Mouse (Mus musculus) liver, embryonic 11.5 days (tissue): ENCODE data around the gene Cldn7. TPM values are rescaled to one million over a fixed set of nuclear protein-coding genes. Genes with fewer than 3 reads are reported as not detected.

ENCODE experiments used
- ATAC-seq: fragments of 200-750 bp; cut with Nextera tagmentation; replicated peaks from 2 replicates; pipeline ENCODE4 v1.8.0; 2017; ENCODE audit warnings: moderate number of reproducible peaks, mild to moderate bottlenecking, moderate TSS enrichment, moderate library complexity; ENCODE audit not compliant: low FRiP score
- DNase-seq: peaks from one replicate; pipeline ENCODE4 v3.0.0-alpha.2; 2017; ENCODE audit warnings: low spot score
- H3K27ac ChIP-seq: fragments of 300-500 bp; sonication (generic); 2 replicates; pipeline ENCODE4 v1.5.1; 2014; ENCODE audit warnings: mild to moderate bottlenecking, low read depth, low read length, control low read depth
- H3K27me3 ChIP-seq: fragments of 300-500 bp; sonication (generic); replicated peaks from 2 replicates; pipeline ENCODE4 v1.6.1; 2014; ENCODE audit warnings: low read length, mixed read lengths; ENCODE audit not compliant: control insufficient read depth, insufficient read depth
- H3K36me3 ChIP-seq: fragments of 300-500 bp; sonication (generic); 2 replicates; pipeline ENCODE4 v1.6.1; 2014; ENCODE audit warnings: mild to moderate bottlenecking, low read length, moderate library complexity, mixed read lengths; ENCODE audit not compliant: control insufficient read depth, insufficient read depth
- H3K4me1 ChIP-seq: fragments of 300-500 bp; sonication (generic); replicated peaks from 2 replicates; pipeline ENCODE4 v1.6.1; 2014; ENCODE audit warnings: low read length, mixed read lengths; ENCODE audit not compliant: control insufficient read depth, insufficient read depth
- H3K4me2 ChIP-seq: fragments of 300-500 bp; sonication (generic); 2 replicates; pipeline ENCODE4 v1.6.1; 2014; ENCODE audit warnings: mild to moderate bottlenecking, control low read depth, moderate library complexity
- H3K4me3 ChIP-seq: fragments of 300-500 bp; sonication (generic); 2 replicates; pipeline ENCODE4 v1.5.1; 2014; ENCODE audit warnings: low read depth, low read length, control low read depth
- H3K9ac ChIP-seq: fragments of 300-500 bp; sonication (generic); 2 replicates; pipeline ENCODE4 v1.6.1; 2014; ENCODE audit warnings: low read depth, low read length, control low read depth
- H3K9me3 ChIP-seq: fragments of 300-500 bp; sonication (generic); 2 replicates; pipeline ENCODE4 v1.6.1; 2016; ENCODE audit warnings: low read length, inconsistent platforms, mixed read lengths; ENCODE audit not compliant: control insufficient read depth
- WGBS: fragments of 180-500 bp; shearing (Covaris S2); extraction: QIAGEN DNeasy Blood & Tissue Kit; methylation state at CpG from one replicate; pipeline ENCODE4 v1.1.7; 2014; 5-methylcytosine and 5-hydroxymethylcytosine counted together
- polyA plus RNA-seq: library from polyadenylated mRNA; unstranded; fragments of >200 nt; fragmentation: Nextera tagmentation; extraction: Ambion mirVana; gene quantifications from 2 replicates; pipeline ENCODE4 v1.2.1, GENCODE M21; 2014

The Cldn7 gene
- polyA plus RNA-seq, 1 experiment from 2014 or later = 4.0 TPM

DNA sequence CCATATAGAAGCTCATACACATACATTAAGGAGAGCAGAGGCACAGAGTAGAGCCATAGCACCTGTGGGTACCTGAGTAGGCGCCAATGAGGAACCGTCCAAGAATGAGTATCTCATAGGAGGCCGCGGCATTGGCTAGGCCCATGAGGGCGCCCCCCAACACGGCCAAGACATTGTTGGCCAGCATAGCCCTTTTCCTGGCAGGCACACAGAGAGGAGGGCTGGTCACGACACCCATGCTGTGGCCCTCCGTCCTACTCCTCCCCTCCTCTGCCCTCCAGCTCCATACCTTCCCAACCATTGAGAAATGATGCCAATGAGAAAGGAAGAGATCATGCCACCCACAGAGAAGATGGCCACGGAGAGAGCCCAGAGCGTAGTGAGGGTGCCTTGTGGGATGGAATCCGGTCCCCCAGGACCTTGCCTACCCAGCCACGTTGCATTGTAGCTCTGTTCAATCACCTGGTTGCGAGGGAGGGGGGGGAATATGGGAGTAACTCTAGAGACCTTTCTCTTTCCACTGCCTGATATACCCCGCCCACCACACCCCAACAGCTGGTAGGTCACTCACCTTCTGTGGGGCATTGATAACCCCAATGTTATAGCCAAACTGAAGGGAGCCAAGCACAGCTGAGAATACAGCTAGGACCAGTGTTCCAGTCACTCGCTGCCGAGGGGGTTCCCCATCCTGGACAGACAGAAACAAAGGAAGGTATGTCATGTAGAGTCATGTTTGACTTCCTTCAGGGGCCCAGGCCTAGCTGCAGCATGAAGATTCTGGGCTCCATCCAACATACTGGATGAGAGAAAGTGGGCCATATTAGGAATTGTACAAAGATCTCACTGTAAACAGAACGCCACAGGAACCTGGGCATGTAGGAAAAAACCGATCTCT, 18.3 kb upstream of the Cldn7 start:
- H3K27ac ChIP-seq = peak overlapping the region; percentile 68
- peak overlapping the region; percentile 60 for H3K4me3 ChIP-seq
- ATAC-seq (peak; percentile 67), DNase-seq (no peak)
- WGBS = 83% methylated on average over 18 of the region's 18 CpGs
- H3K9me3 ChIP-seq = no peaks in the 10 kb centered on the region
- H3K4me1 ChIP-seq = peaks cover 25% of the 10 kb centered on the region
- H3K27me3 ChIP-seq = peaks cover 21% of the 10 kb centered on the region
- peak overlapping the region; percentile 84 for H3K4me2 ChIP-seq
- 0 out of 2 replicates have a peak, but pooled peaks cover 2% of the 10 kb centered on the region for H3K36me3 ChIP-seq
- H3K9ac ChIP-seq = peak overlapping the region; percentile 65

DNA sequence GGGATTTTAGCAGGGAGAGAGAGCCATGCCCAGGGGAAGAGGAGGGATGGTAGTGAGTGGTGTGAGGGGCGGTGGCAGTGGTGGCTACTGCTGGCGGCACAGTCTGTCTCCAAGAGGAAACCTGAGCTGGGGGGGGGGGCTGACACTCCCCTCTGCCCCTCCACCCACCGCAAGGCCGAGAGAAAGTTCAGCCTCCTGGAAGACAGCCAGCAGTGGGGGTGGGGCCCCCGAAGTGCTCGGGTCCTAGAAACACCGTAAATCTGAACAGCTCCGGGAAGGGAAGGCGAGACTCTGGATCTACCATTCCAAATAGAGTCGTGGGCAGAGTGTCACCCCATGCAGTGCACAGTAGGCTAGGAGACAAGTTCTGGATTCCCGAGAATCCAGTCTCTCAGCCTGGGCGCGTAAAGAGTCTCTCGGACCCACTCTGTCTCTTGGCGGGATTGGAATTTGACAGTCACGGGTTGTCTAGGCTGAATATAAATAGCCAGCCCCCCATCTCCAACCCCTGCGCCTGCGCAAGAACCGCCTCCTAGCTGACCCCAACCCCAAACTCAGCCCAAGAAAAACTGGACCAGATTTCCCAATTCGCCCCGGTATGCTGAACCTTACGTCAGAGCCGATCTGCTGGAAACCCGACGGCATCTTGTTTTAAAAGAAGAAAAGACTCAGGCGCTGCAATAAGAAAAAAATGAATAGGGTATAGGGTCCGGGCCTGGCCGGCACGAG, 17.1 kb upstream of the Cldn7 start:
- ATAC-seq = peak; percentile 1
- WGBS = 12% methylated on average over 29 of the region's 29 CpGs

DNA sequence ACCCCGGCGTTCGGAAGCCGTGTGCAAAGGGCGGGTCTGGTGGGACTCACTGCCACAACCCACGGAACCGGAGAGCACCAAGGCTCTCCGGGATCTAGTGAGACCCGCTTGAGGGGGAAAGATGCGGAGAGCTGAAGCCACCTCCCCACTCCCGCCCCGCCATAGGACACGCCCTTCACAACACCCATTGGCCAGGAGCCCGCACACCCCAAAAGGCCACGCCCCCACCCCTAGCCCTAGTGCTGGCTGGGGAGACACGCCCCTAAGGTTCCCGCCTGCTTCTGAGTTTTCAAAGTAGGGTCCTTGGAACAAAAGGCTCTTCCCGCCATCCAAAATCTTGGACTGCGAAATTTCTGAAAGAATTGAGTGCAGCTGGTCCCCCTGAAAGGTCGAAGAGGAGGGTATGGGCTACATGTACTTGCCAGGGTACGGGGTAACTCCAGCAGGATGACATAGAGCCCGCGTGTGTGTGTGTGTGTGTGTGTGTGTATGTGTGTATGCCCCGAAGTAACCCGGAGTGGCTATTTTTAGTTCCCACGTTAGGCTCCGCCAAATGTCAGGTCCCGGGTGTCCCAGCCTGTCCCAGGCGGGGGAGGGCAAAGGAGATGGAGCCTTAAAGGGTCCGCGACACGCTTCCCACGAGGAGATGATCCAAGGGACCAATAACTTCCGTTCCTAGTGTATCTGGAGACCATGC, 16.4 kb upstream of the Cldn7 start, which contains the start of gene Slc2a4:
Gene Slc2a4 (minus strand): TSS at position 123 of the 697 bp plus-strand sequence.
- H3K4me1 ChIP-seq = peaks cover 25% of the 10 kb centered on the region
- H3K4me2 ChIP-seq = peak within 1 kb of the TSS; percentile 84
- peak within 1 kb of the TSS; percentile 60 for H3K4me3 ChIP-seq
- peaks cover 18% of the 10 kb centered on the region; the same call in 1 of the 2 replicates for H3K27me3 ChIP-seq
- H3K27ac ChIP-seq = peak within 1 kb of the TSS; percentile 70
- 1% methylated on average over 33 of the region's 34 CpGs for WGBS
- peak; percentile 94 for DNase-seq
- H3K9ac ChIP-seq = peak within 1 kb of the TSS; percentile 65
- H3K9me3 ChIP-seq = no peaks in the 10 kb centered on the region
- ATAC-seq = peak; percentile 92
- H3K36me3 ChIP-seq = 0 out of 2 replicates have a peak, but pooled peaks cover 2% of the 10 kb centered on the region

More for the DNA sequence above, 17.1 kb upstream of the Cldn7 start:
- DNase-seq = peak; percentile 49
- H3K27ac ChIP-seq = peak overlapping the region; percentile 68
- peak overlapping the region; percentile 65 for H3K9ac ChIP-seq
- H3K9me3 ChIP-seq = no peaks in the 10 kb centered on the region
- H3K4me1 ChIP-seq = peaks cover 25% of the 10 kb centered on the region
- H3K4me3 ChIP-seq = peak overlapping the region; percentile 60
- peaks cover 24% of the 10 kb centered on the region for H3K27me3 ChIP-seq
- H3K4me2 ChIP-seq = peak overlapping the region; percentile 84
- 0 out of 2 replicates have a peak, but pooled peaks cover 2% of the 10 kb centered on the region for H3K36me3 ChIP-seq

DNA sequence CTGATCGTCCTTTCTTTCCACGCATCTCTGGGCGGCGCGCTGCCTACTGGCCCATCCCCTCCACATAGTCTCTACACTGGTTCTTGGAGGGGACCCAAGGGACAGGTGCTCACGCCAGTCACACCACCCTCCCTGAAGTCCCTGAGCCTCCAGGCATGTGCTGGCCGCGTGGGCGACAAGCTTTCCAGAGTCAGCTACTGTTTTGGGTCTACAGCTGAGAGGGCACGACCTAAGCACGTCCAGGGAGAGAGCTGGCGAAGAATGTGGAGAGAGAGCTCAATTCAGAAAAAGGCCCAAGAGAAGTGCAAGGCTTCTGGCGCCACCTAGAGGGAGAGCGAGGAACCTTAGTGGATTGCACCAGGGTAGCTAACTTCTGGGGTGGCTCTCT, 15.8 kb upstream of the Cldn7 start:
- H3K4me3 ChIP-seq = peak overlapping the region; percentile 60
- peak overlapping the region; percentile 84 for H3K4me2 ChIP-seq
- peaks cover 16% of the 10 kb centered on the region; the same call in 1 of the 2 replicates for H3K27me3 ChIP-seq
- H3K9me3 ChIP-seq = no peaks in the 10 kb centered on the region
- H3K36me3 ChIP-seq = 0 out of 2 replicates have a peak, but pooled peaks cover 2% of the 10 kb centered on the region
- 1% methylated on average over 14 of the region's 14 CpGs for WGBS
- ATAC-seq = peak; percentile 53
- peaks cover 25% of the 10 kb centered on the region for H3K4me1 ChIP-seq
- peak overlapping the region; percentile 70 for H3K27ac ChIP-seq
- H3K9ac ChIP-seq = peak overlapping the region; percentile 64
- peak; percentile 85 for DNase-seq

DNA sequence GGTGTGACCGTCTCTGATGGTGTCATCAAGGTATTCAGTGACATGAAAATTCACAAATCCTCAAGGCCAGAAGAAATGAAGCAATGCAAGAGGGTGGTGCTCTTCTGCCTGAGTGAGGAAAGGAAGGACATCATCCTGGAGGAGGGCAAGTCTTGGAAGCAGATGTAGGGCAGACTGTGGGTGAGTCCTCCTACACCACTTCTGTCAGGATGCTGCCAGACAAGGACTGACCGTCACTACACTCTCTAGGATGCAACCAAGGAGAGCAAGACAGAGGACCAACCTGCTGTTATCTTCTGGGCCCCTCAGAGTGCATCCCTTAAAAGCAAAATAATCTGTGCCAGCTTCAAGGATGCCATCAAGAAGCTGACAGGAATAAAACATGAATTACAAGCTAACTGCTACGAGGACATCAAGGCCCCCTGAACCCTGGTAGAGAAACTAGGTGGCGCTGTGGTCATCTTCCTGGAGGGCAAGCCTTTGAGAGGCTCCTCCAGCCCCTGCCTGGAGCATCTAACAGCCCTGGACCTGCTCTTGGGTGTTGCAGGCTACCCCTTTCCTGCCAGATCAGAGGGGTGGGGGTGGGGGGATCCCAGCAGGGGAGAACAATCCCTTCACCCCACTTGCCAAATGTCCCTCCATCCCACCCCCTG, 13.6 kb upstream of the Cldn7 start:
- H3K9me3 ChIP-seq = no peaks in the 10 kb centered on the region
- H3K27me3 ChIP-seq = peaks cover 11% of the 10 kb centered on the region; the same call in 1 of the 2 replicates
- H3K4me2 ChIP-seq = no peak overlapping the region
- no peaks in the 10 kb centered on the region for H3K36me3 ChIP-seq
- H3K4me3 ChIP-seq = no peak overlapping the region
- ATAC-seq (no peak), DNase-seq (no peak)
- H3K27ac ChIP-seq = no peak overlapping the region
- 45% methylated on average over 4 of the region's 4 CpGs for WGBS
- H3K4me1 ChIP-seq = peaks cover 23% of the 10 kb centered on the region
- no peak overlapping the region for H3K9ac ChIP-seq

DNA sequence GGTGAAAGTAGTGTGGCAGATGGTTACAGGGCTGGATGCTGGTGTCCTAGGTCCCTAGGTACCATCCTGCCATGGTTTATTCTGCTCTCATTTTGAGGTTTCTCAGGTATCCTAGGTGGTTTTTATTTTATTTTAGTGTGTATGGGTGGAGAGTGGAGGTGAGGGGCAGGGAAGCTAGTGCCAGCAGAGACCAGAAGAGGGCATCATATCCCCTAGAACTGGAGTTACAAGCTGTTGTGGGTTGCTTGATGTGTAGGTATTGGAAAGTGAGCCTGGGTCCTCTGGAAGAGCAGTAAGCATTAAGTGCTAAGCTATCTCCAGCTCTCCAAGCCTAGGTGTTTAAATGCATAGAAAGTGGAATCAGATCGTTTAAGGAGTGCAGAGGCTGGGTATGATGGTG, 12.3 kb upstream of the Cldn7 start:
- 47% methylated on average over 1 of the region's 1 CpGs for WGBS
- no peaks in the 10 kb centered on the region for H3K9me3 ChIP-seq
- H3K27ac ChIP-seq = no peak overlapping the region
- DNase-seq (no peak), ATAC-seq (no peak)
- H3K4me1 ChIP-seq = peaks cover 12% of the 10 kb centered on the region
- no peak overlapping the region for H3K9ac ChIP-seq
- H3K4me2 ChIP-seq = no peak overlapping the region
- H3K36me3 ChIP-seq = no peaks in the 10 kb centered on the region
- H3K27me3 ChIP-seq = peaks cover 8% of the 10 kb centered on the region; the same call in 1 of the 2 replicates
- no peak overlapping the region for H3K4me3 ChIP-seq

DNA sequence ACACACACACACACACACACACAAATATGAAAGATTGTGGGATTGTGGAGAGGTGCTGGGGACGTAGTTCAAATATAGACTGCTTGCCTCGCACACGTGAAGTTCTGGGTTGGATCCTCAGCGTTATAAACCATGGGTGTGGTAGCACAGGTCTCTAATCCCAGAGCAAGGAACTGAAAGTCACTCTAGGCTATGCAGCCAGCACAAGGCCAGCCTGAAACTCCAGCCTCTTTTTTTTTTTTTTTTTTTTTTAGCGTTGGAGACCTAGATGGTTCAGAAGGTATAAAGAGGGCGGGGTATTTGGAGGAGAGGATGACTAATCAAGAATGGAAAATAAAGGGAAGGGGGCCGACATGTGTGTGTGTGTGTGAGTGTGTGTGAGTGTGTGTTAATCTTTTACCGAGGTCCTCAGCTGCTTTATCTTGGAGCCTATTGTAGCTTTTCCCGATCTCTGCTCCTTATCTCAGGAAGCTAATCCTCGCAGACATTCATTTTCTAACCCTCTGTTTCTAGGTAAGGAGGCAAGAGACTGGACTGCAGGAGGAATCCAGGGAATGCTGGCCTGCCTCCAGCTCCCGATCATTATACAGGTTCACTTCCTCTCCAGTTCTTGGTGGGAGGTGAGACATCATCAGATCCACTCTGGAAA, 11.2 kb upstream of the Cldn7 start:
- H3K4me1 ChIP-seq = peaks cover 4% of the 10 kb centered on the region
- no peaks in the 10 kb centered on the region for H3K36me3 ChIP-seq
- no peak overlapping the region for H3K27ac ChIP-seq
- H3K27me3 ChIP-seq = peaks cover 8% of the 10 kb centered on the region; the same call in 1 of the 2 replicates
- H3K4me3 ChIP-seq = no peak overlapping the region
- no peak overlapping the region for H3K4me2 ChIP-seq
- DNase-seq = no peak
- no peak overlapping the region for H3K9ac ChIP-seq
- ATAC-seq = no peak
- no peaks in the 10 kb centered on the region for H3K9me3 ChIP-seq
- WGBS = 39% methylated on average over 11 of the region's 11 CpGs
